Mouse (Mus musculus) liver, embryonic 14 days (tissue): Measurements from ENCODE around the gene Krt76. TPM values are rescaled to one million over a fixed set of nuclear protein-coding genes. Genes with fewer than 3 reads are reported as not detected.

Experiments used
- polyA plus RNA-seq: library from polyadenylated mRNA; depleted of rRNA; stranded (reverse); fragments of >200 nt; gene quantifications from 2 replicates; pipeline ENCODE4 v1.2.3, GENCODE M21; 2012; rRNA removed

Krt76 gene
- polyA plus RNA-seq = not detected in 2 replicates

GRCm38 (mm10) chr15:101892820-101893219 is at the start of gene Krt76:
Gene Krt76, minus strand, starts transcription at chr15:101892920.

GRCm38 (mm10) chr15:101940274-101940829 is 47.6 kb upstream of the Krt76 start, which contains the start of gene Krt79:
Gene Krt79, minus strand, starts transcription at chr15:101940324.

GRCm38 (mm10) chr15:101924635-101925034 is 31.9 kb upstream of the Krt76 start, which contains the start of gene Krt4:
Gene Krt4, minus strand, starts transcription at chr15:101924735.

GRCm38 (mm10) chr15:101869431-101869830 is 23.3 kb downstream of the Krt76 start, which contains the start of gene Krt77:
Gene Krt77, minus strand, starts transcription at chr15:101869705.

GRCm38 (mm10) chr15:101850694-101851093 is 42.0 kb downstream of the Krt76 start, which contains the start of gene Krt1:
Gene Krt1, minus strand, starts transcription at chr15:101850794.

Other genes with a start within 250 kb of the Krt76 start
- gene Gm5478, start 245.5 kb downstream of the Krt76 start, polyA plus RNA-seq = not detected in 2 replicates
- not detected in 2 replicates for gene Krt6b, start 212.6 kb downstream of the Krt76 start, polyA plus RNA-seq
- gene Krt6a, start 198.6 kb downstream of the Krt76 start, polyA plus RNA-seq = 0.01 TPM in 1 of 2 replicates, not detected in the other
- gene Krt5, start 180.0 kb downstream of the Krt76 start, polyA plus RNA-seq = 0.13 and 2.5 TPM in 2 replicates
- not detected in 2 replicates for gene Krt71, start 149.8 kb downstream of the Krt76 start, polyA plus RNA-seq
- gene Krt72, start 106.5 kb downstream of the Krt76 start, polyA plus RNA-seq = not detected in 2 replicates
- gene Krt73, start 90.6 kb downstream of the Krt76 start, polyA plus RNA-seq = not detected in 2 replicates
- not detected in 2 replicates for gene Krt2, start 74.8 kb downstream of the Krt76 start, polyA plus RNA-seq
- 0.01 and 0.10 TPM in 2 replicates for gene Krt1, start 42.1 kb downstream of the Krt76 start, polyA plus RNA-seq
- gene Krt77, start 23.2 kb downstream of the Krt76 start, polyA plus RNA-seq = 0.02 TPM in 1 of 2 replicates, not detected in the other
- 0.06 and 0.18 TPM in 2 replicates for gene Krt4, start 31.8 kb upstream of the Krt76 start, polyA plus RNA-seq
- gene Krt79, start 47.4 kb upstream of the Krt76 start, polyA plus RNA-seq = not detected in 2 replicates
- gene Krt78, start 61.4 kb upstream of the Krt76 start, polyA plus RNA-seq = 0.01 TPM in 1 of 2 replicates, not detected in the other
- 40.2 and 40.3 TPM in 2 replicates for gene Krt8, start 111.6 kb upstream of the Krt76 start, polyA plus RNA-seq
- gene Krt18, start 135.3 kb upstream of the Krt76 start, polyA plus RNA-seq = 28.2 and 34.2 TPM in 2 replicates
- gene Eif4b, start 180.9 kb upstream of the Krt76 start, polyA plus RNA-seq = 72.9 and 76.9 TPM in 2 replicates
- gene Tns2, start 207.5 kb upstream of the Krt76 start, polyA plus RNA-seq = 4.7 and 5.4 TPM in 2 replicates
- 12.4 TPM in 2 replicates for gene Spryd3, start 243.3 kb upstream of the Krt76 start, polyA plus RNA-seq